Mouse (Mus musculus): Measurements from ENCODE around the gene Gm20388.

DNA sequence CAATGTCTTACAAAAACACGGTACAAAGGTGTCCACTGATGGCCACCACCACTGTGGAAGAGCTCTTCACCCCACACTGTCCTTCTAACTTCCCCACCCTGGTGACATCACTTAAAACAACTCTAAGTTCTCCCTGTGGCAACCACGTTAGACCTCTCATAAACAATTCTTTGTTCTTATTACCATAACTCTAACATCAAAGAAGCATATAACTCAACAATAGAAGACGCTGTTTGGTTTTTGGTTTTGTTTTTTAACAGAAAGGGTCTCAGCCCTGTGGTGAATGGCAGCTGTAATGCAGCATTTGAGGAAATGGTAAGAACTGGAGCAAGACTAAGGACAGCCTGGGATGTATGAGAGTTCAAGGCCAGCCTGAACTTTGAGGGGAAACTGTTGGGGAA lies 3115.3 kb downstream of the Gm20388 start:
- TF ChIP-seq CTCF (IDR thresholded peaks at IDR 0.05; ENCODE audit: low read depth) (no peak), EP300 (IDR thresholded peaks at IDR 0.05; ENCODE audit: low read depth) (no peak)

All from liver, embryonic 14.5 days (tissue).